Mouse (Mus musculus): ENCODE measurements around the gene Mpv17l2.

Gene Mpv17l2

DNA sequence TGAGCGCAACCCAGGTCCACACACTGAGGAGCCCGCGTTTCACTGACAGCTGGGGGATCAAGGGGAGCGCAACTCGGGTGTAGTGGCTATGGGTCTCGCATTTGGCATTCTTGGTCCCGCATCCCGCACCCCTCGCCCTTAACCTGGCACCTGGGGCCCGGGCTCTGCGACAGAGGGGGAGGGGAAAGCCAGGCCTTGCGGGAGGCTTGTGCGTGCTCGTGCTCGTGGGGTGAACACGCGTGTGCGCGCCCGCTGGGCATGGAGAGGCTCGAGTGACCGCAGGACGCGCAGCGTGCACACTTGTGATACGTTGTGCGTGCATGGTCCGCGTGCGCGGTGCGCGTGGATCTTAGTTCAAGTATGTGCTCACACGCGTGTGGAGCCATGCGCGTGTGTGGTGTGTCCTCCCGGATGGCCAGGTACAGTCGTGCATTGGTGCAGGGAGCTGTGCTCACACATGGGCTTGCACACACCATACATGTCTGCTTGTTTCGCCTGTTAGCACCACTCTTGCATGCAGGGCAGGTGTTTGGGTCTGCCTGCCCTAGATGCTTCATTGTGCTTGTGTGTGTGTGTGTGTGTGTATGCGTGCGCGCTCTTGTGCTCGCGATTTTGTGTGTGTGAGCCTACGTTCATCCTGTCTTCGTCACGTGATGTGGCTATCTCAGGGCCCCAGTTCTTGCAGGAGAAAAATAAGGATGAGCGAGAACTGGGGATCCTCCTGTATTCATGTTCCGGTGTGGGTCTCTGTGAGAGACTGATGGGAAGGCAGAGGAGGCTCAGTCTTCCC, 5.7 kb downstream of the Mpv17l2 start:
- H3K36me3 ChIP-seq (ENCODE audit: insufficient read depth, low read length): peaks cover 36% of the 10 kb centered on the region
- no peaks in the 10 kb centered on the region for H3K9me3 ChIP-seq (ENCODE audit: low read length)
- H3K4me1 ChIP-seq (replicated peaks; ENCODE audit: low read depth, low read length): peaks cover 68% of the 10 kb centered on the region
- no peak for TF ChIP-seq POU5F1 (IDR thresholded peaks at IDR 0.05; ENCODE audit: borderline replicate concordance, low read length)
- no peak for TF ChIP-seq NANOG (IDR thresholded peaks at IDR 0.05; ENCODE audit: borderline replicate concordance, low read length)
- TF ChIP-seq CTCF (conservative IDR thresholded peaks at IDR 0.05; ENCODE audit: low read length): no peak
- H3K4me3 ChIP-seq (replicated peaks; ENCODE audit: low read length): peak overlapping the region; percentile 86
- H3K27me3 ChIP-seq (ENCODE audit: insufficient read depth, low read length): peaks cover 6% of the 10 kb centered on the region

DNA sequence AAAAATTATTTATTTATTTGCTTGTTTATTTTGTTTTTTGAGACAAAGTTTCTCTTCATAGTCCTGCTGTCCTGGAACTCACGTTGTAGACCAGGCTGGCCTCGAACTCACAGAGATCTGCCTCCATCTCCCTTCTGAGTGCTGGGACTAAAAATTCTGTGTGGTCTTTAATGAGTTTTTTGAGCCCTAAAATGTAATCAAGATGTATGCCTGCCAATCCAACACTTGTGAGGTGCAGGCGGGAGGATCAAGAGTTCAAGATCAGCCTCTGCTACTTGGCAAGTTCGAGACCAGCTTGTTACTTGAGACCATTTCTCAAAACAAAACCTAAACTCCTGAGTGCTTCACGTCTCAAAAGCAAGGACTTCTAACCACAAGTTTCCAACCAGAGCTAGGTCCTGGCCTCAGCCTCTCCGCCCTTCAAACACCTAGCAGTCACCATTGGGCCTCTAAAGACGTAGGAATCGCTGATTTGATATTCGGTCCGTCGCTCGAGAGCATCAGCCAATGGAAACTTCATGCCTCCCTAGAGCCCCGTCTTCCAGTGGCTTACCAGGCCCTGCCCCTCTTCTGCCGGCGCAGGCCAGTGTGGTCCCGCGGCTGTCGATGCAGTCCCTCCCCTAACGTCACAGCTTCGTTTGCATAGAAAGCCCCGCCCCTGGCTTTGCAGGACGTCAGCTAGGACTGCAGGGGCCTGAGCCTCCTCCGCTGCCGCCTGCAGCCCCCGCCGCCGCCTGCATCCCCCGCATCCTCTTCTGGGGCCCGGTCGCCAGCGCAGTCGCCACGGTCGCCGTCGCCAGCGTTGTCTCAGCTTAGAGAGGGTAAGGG, 6.5 kb downstream of the Mpv17l2 start, which contains the start of gene Rab3a:
Rab3a (plus strand) TSS at position 637 of the 828 bp plus-strand sequence.
- Histone ChIP-seq H3K4me1 (replicated peaks; ENCODE audit: low read depth, low read length) (peaks cover 62% of the 10 kb centered on the region), H3K27me3 (ENCODE audit: insufficient read depth, low read length) (peaks cover 14% of the 10 kb centered on the region), H3K9me3 (ENCODE audit: low read length) (no peaks in the 10 kb centered on the region), H3K4me3 (replicated peaks; ENCODE audit: low read length) (peak within 1 kb of the TSS; percentile 86), H3K36me3 (ENCODE audit: insufficient read depth, low read length) (peaks cover 32% of the 10 kb centered on the region)
- TF ChIP-seq POU5F1 (IDR thresholded peaks at IDR 0.05; ENCODE audit: borderline replicate concordance, low read length): no peak
- TF ChIP-seq CTCF (conservative IDR thresholded peaks at IDR 0.05; ENCODE audit: low read length): no peak
- TF ChIP-seq NANOG (IDR thresholded peaks at IDR 0.05; ENCODE audit: borderline replicate concordance, low read length): no peak

DNA sequence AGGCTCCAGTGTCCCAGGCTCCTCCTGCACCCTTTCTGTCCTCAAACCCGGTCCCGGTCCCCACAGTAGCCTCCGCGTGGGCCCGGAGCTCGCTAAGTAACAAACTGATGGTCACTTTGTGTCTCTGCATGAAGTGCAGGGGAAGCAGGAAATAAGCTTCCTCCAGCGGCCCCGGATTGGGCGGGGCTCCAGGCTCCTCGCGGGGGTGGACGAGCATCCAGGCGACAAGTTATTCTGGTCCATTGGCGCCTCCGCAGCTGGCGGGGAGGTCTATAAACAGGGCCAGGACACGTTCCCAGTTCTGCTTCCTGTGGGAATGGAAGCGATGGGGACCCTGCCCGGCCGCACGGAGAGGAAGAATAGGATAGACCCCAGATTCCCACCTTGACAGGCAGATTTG, 7.6 kb downstream of the Mpv17l2 start:
- H3K36me3 ChIP-seq (ENCODE audit: insufficient read depth, low read length): peaks cover 23% of the 10 kb centered on the region
- no peak for TF ChIP-seq CTCF (conservative IDR thresholded peaks at IDR 0.05; ENCODE audit: low read length)
- no peak for TF ChIP-seq NANOG (IDR thresholded peaks at IDR 0.05; ENCODE audit: borderline replicate concordance, low read length)
- TF ChIP-seq POU5F1 (IDR thresholded peaks at IDR 0.05; ENCODE audit: borderline replicate concordance, low read length): no peak
- H3K9me3 ChIP-seq (ENCODE audit: low read length): no peaks in the 10 kb centered on the region
- H3K4me1 ChIP-seq (replicated peaks; ENCODE audit: low read depth, low read length): peaks cover 62% of the 10 kb centered on the region
- peaks cover 21% of the 10 kb centered on the region for H3K27me3 ChIP-seq (ENCODE audit: insufficient read depth, low read length)
- peak overlapping the region; percentile 69 for H3K4me3 ChIP-seq (replicated peaks; ENCODE audit: low read length)

DNA sequence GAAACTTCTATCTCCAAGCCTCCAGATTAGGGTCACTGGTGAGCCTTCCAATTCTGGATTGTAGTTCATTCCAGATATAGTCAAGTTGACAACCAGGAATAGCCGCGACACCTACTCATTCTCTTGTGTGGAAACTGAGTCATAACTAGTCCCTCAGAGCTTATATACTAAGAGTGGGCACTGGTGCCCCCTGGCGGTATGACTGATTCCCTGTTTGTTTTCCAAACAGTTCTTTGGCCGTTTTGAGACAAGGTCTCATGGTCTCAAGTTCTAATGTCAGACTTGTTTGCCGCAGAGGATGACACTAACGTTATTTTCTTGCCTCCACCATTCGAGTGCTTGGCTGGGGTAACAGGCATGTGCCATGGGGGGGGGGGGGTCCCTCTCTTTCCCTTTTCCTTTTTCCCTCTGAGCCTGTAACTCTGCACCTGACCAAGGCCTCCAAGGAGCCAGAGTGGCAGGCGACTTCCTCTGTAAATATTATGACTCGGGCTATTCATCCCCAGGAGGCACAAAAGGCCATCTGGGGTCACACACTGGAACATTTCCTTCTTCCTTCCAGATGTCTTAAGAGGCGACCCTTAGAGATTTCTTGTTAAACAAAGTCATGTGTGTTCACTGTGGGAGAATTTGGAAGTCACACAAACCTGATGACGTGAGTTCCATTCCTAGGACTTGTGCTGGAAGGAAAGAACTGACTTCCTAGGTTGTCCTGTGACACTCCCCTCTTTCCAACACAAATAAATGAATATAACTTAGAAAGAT, 8.6 kb downstream of the Mpv17l2 start:
- Histone ChIP-seq H3K27me3 (ENCODE audit: insufficient read depth, low read length) (peaks cover 31% of the 10 kb centered on the region), H3K4me3 (replicated peaks; ENCODE audit: low read length) (peak overlapping the region; percentile 69; the same call in 1 of the 2 replicates), H3K36me3 (ENCODE audit: insufficient read depth, low read length) (peaks cover 13% of the 10 kb centered on the region), H3K9me3 (ENCODE audit: low read length) (no peaks in the 10 kb centered on the region), H3K4me1 (replicated peaks; ENCODE audit: low read depth, low read length) (peaks cover 64% of the 10 kb centered on the region)
- TF ChIP-seq CTCF (conservative IDR thresholded peaks at IDR 0.05; ENCODE audit: low read length) (peak; percentile 78), NANOG (IDR thresholded peaks at IDR 0.05; ENCODE audit: borderline replicate concordance, low read length) (no peak)

DNA sequence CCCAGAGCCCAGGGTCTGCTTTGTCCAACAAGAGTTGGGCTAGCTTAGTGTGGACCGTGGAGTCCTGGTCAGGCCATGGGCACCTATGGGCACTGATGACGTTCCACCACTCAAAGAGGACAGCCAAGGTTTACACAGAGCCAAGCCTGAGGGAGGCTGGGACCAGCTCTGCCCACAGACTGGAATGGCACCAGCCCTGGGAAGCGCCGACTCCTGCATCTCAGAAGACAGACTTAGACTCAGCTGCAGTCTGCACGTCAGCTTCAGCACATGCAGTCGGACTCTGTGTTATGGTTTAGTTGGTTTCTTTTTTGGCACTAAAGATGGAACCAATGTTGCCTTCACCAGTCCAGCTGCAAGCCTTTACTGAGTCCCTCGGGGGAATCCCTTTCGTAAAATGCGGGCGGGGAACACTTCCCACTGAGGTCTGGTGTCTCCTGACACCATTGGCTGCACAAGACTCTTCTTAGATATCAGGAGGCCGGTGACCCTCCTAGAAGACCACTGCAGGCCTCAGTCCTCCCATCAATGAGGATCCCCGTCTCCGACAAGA, 10.5 kb downstream of the Mpv17l2 start:
- no peak for TF ChIP-seq CTCF (conservative IDR thresholded peaks at IDR 0.05; ENCODE audit: low read length)
- TF ChIP-seq NANOG (IDR thresholded peaks at IDR 0.05; ENCODE audit: borderline replicate concordance, low read length): no peak
- H3K4me3 ChIP-seq (replicated peaks; ENCODE audit: low read length): no peak overlapping the region
- no peaks in the 10 kb centered on the region for H3K36me3 ChIP-seq (ENCODE audit: insufficient read depth, low read length)
- H3K4me1 ChIP-seq (replicated peaks; ENCODE audit: low read depth, low read length): peaks cover 68% of the 10 kb centered on the region
- H3K27me3 ChIP-seq (ENCODE audit: insufficient read depth, low read length): peaks cover 50% of the 10 kb centered on the region
- H3K9me3 ChIP-seq (ENCODE audit: low read length): no peaks in the 10 kb centered on the region

DNA sequence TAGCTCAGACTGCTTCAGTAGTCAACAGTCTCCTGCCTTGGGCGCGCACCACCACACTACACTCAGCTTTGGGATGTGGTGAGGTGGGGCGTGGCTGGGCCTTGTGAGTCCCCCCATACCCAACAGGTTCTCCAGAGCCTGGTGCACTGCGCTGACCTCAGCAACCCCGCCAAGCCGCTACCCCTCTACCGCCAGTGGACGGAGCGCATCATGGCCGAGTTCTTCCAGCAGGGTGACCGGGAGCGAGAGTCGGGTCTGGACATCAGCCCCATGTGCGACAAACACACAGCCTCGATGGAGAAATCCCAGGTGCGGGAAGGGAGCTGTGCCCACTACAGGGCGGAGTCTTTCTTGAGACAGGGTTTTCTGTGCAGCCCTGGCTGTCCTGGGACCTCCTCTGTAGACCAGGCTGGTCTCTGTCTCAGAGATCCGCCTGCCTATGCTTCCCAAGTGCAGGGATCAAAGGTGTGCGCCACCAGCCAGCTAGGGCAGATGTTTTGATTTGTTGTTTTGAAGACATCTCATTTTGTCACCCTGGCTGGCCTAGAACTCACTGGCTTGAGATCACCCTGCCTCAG, 11.6 kb downstream of the Mpv17l2 start:
- H3K4me1 ChIP-seq (replicated peaks; ENCODE audit: low read depth, low read length): peaks cover 73% of the 10 kb centered on the region
- peak overlapping the region; percentile 50 for H3K4me3 ChIP-seq (replicated peaks; ENCODE audit: low read length)
- no peaks in the 10 kb centered on the region for H3K9me3 ChIP-seq (ENCODE audit: low read length)
- TF ChIP-seq CTCF (conservative IDR thresholded peaks at IDR 0.05; ENCODE audit: low read length) (no peak), NANOG (IDR thresholded peaks at IDR 0.05; ENCODE audit: borderline replicate concordance, low read length) (no peak), POU5F1 (IDR thresholded peaks at IDR 0.05; ENCODE audit: borderline replicate concordance, low read length) (no peak)
- no peaks in the 10 kb centered on the region for H3K36me3 ChIP-seq (ENCODE audit: insufficient read depth, low read length)
- peaks cover 57% of the 10 kb centered on the region for H3K27me3 ChIP-seq (ENCODE audit: insufficient read depth, low read length)

DNA sequence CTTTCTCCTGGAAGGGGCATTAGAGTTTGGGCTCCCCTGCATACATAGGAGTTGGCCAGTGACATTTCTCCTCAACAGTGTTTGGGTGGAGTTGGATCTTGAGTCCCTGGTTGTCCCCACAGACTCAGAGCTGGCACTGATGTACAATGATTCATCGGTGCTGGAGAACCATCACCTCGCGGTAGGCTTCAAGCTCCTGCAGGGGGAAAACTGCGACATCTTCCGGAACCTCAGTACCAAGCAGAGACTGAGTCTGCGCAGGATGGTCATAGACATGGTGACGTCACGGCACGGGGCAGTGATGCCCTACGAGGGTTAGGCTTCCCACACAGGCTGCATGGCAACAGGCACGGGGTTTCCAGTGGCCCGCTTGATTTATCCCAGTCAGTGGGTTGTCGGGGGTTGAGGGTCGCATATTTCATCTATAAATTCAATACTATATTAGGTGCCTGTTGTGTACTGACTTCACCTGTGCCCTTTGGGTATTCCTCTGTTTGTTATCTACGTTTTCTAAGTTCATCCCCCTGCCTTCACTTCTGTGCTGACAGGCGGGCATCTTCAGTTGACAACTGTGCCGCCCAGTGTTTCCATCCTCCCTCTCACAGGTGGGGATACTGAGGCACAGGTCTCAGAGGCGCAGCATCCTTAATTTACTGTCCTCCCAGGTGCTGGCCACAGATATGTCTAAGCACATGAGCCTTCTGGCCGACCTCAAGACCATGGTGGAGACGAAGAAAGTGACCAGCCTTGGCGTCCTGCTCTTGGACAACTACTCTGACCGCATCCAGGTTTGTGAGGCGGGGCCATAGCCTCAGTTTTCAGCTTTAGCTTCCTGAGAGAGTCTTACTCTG, 12.3 kb downstream of the Mpv17l2 start:
- Histone ChIP-seq H3K4me1 (replicated peaks; ENCODE audit: low read depth, low read length) (peaks cover 73% of the 10 kb centered on the region), H3K4me3 (replicated peaks; ENCODE audit: low read length) (peak overlapping the region; percentile 50), H3K27me3 (ENCODE audit: insufficient read depth, low read length) (peaks cover 65% of the 10 kb centered on the region), H3K36me3 (ENCODE audit: insufficient read depth, low read length) (no peaks in the 10 kb centered on the region), H3K9me3 (ENCODE audit: low read length) (no peaks in the 10 kb centered on the region)
- TF ChIP-seq CTCF (conservative IDR thresholded peaks at IDR 0.05; ENCODE audit: low read length): no peak
- no peak for TF ChIP-seq POU5F1 (IDR thresholded peaks at IDR 0.05; ENCODE audit: borderline replicate concordance, low read length)
- no peak for TF ChIP-seq NANOG (IDR thresholded peaks at IDR 0.05; ENCODE audit: borderline replicate concordance, low read length)

Data from E14TG2a.4 (cell line).